Mouse (Mus musculus): ENCODE results near the gene Vamp2.

The Vamp2 gene

GRCm38 (mm10) chr11:69061255-69061912 is 26.9 kb upstream of the Vamp2 start:
- POLR2A ChIA-PET, result interaction anchor here (0.8 to 12.8 kb wide), 26 partner anchors 9 to 159 kb away, joined by 3 to 344 read pairs (median 7); partner anchors contain the start of genes Tmem107 (in 3 of the 4), Vamp2 (in 2 of the 4), 9130213A22Rik (in 1 of the 4) and Aurkb (in 1 of the 4)
- CTCF ChIA-PET, result interaction anchor here in 1 of 4 experiments (1.2 kb wide), 1 partner anchor 25 kb away, joined by 4 read pairs; no protein-coding TSS in a partner anchor

GRCm38 (mm10) chr11:69062194-69062760 is 26.0 kb upstream of the Vamp2 start:
- POLR2A ChIA-PET, result interaction anchor here (0.8 to 12.8 kb wide), 23 partner anchors 11 to 160 kb away, joined by 3 to 344 read pairs (median 7); partner anchors contain the start of genes Tmem107 (in 3 of the 4), 9130213A22Rik (in 1 of the 4), Aurkb (in 1 of the 4) and Hes7 (in 1 of the 4)
- CTCF ChIA-PET, result no interaction called here

GRCm38 (mm10) chr11:69062761-69063224 is 25.5 kb upstream of the Vamp2 start:
- ChIA-PET CTCF (no interaction called here), POLR2A (interaction anchor here (0.8 to 12.8 kb wide), 28 partner anchors 10 to 74 kb away, joined by 3 to 344 read pairs (median 6); partner anchors contain the start of genes Tmem107 (in 3 of the 4), Per1 (in 2 of the 4), 9130213A22Rik (in 1 of the 4) and Aurkb (in 1 of the 4))

GRCm38 (mm10) chr11:69063413-69064201 is 24.7 kb upstream of the Vamp2 start:
- ChIA-PET CTCF (interaction anchor here (0.5 to 1.3 kb wide), 8 partner anchors 28 to 897 kb away, joined by 3 to 4 read pairs (median 4); partner anchors contain the start of genes 9130213A22Rik (in 1 of the 4) and Per1 (in 1 of the 4)), POLR2A (interaction anchor here (0.6 to 12.8 kb wide), 44 partner anchors 9 to 858 kb away, joined by 3 to 344 read pairs (median 4); partner anchors contain the start of genes Per1 (in 3 of the 4), Tmem107 (in 3 of the 4), 9130213A22Rik (in 2 of the 4) and Aurkb (in 1 of the 4))

GRCm38 (mm10) chr11:69064259-69065133 is 23.8 kb upstream of the Vamp2 start:
- ChIA-PET POLR2A (interaction anchor here (0.6 to 12.8 kb wide), 35 partner anchors 9 to 857 kb away, joined by 3 to 344 read pairs (median 4); partner anchors contain the start of genes Tmem107 (in 3 of the 4), 9130213A22Rik (in 2 of the 4), Hes7 (in 2 of the 4) and Per1 (in 2 of the 4)), CTCF (interaction anchor here (0.5 to 1.3 kb wide), 10 partner anchors 12 to 896 kb away, joined by 3 to 4 read pairs (median 4); partner anchors contain the start of genes 9130213A22Rik (in 1 of the 4) and Per1 (in 1 of the 4))

GRCm38 (mm10) chr11:69065394-69065925 is 22.8 kb upstream of the Vamp2 start:
- CTCF ChIA-PET, result interaction anchor here in 2 of 4 experiments (0.6 to 1.9 kb wide), 5 partner anchors 12 to 59 kb away, joined by 3 to 14 read pairs (median 4); no protein-coding TSS in a partner anchor
- POLR2A ChIA-PET, result interaction anchor here (0.6 to 12.8 kb wide), 22 partner anchors 8 to 135 kb away, joined by 3 to 344 read pairs (median 14); partner anchors contain the start of genes Tmem107 (in 3 of the 4), 9130213A22Rik (in 2 of the 4), Hes7 (in 2 of the 4) and Per1 (in 1 of the 4)

GRCm38 (mm10) chr11:69066163-69066861 is 22.0 kb upstream of the Vamp2 start:
- ChIA-PET POLR2A (interaction anchor here in 3 of 4 experiments (0.6 to 12.8 kb wide), 49 partner anchors 10 to 162 kb away, joined by 3 to 344 read pairs (median 4); partner anchors contain the start of genes 9130213A22Rik (in 3 of the 3), Hes7 (in 2 of the 3), Per1 (in 2 of the 3) and Tmem107 (in 2 of the 3)), CTCF (interaction anchor here (0.6 to 2.1 kb wide), 28 partner anchors 10 to 169 kb away, joined by 3 to 14 read pairs (median 4); partner anchors contain the start of genes 9130213A22Rik (in 2 of the 4), Aloxe3 (in 1 of the 4) and Per1 (in 1 of the 4))

- CTCF ChIA-PET, result interaction anchor here (0.6 to 2.1 kb wide), 35 partner anchors 9 to 171 kb away, joined by 3 to 14 read pairs (median 3); partner anchors contain the start of genes 9130213A22Rik (in 2 of the 4), Aloxe3 (in 1 of the 4) and Per1 (in 1 of the 4)
- POLR2A ChIA-PET, result interaction anchor here in 3 of 4 experiments (0.7 to 12.8 kb wide), 46 partner anchors 8 to 523 kb away, joined by 3 to 344 read pairs (median 4); partner anchors contain the start of genes 9130213A22Rik (in 3 of the 3), Hes7 (in 2 of the 3), Per1 (in 2 of the 3) and Tmem107 (in 2 of the 3)
Observed at GRCm38 (mm10) chr11:69066956-69067355, 21.3 kb upstream of the Vamp2 start.

GRCm38 (mm10) chr11:69067601-69068000 is 20.7 kb upstream of the Vamp2 start:
- ChIA-PET CTCF (interaction anchor here (0.7 to 2.1 kb wide), 18 partner anchors 9 to 70 kb away, joined by 3 to 14 read pairs (median 4); partner anchors contain the start of genes 9130213A22Rik (in 1 of the 4) and Per1 (in 1 of the 4)), POLR2A (interaction anchor here in 3 of 4 experiments (0.6 to 12.8 kb wide), 33 partner anchors 8 to 853 kb away, joined by 3 to 344 read pairs (median 4); partner anchors contain the start of genes 9130213A22Rik (in 2 of the 3), Borcs6 (in 2 of the 3), Hes7 (in 2 of the 3) and Tmem107 (in 2 of the 3))

GRCm38 (mm10) chr11:69070093-69070492 is 18.2 kb upstream of the Vamp2 start:
- ChIA-PET CTCF (interaction anchor here in 1 of 4 experiments (0.6 kb wide), 1 partner anchor 23 kb away, joined by 3 read pairs; no protein-coding TSS in a partner anchor), POLR2A (interaction anchor here in 3 of 4 experiments (0.7 to 13.3 kb wide), 7 partner anchors 7 to 190 kb away, joined by 3 to 547 read pairs (median 116); partner anchors contain the start of genes Borcs6 (in 2 of the 3), Per1 (in 2 of the 3) and Vamp2 (in 2 of the 3))

- CTCF ChIA-PET, result interaction anchor here in 1 of 4 experiments (0.6 kb wide), 1 partner anchor 22 kb away, joined by 3 read pairs; no protein-coding TSS in a partner anchor
- POLR2A ChIA-PET, result interaction anchor here in 3 of 4 experiments (0.6 to 13.3 kb wide), 22 partner anchors 7 to 63 kb away, joined by 3 to 547 read pairs (median 33); partner anchors contain the start of genes Borcs6 (in 3 of the 3), Per1 (in 3 of the 3), 9130213A22Rik (in 2 of the 3) and Vamp2 (in 2 of the 3)
Observed at GRCm38 (mm10) chr11:69070590-69071222, 17.6 kb upstream of the Vamp2 start, which contains the start of gene Tmem107. TSS of gene Tmem107 (plus strand) at chr11:69070806.

- CTCF ChIA-PET, result interaction anchor here in 1 of 4 experiments (1.0 kb wide), 1 partner anchor 35 kb away, joined by 3 read pairs; no protein-coding TSS in a partner anchor
- POLR2A ChIA-PET, result interaction anchor here in 3 of 4 experiments (0.6 to 13.3 kb wide), 25 partner anchors 8 to 159 kb away, joined by 3 to 547 read pairs (median 13); partner anchors contain the start of genes Borcs6 (in 3 of the 3), Per1 (in 3 of the 3), 9130213A22Rik (in 2 of the 3) and Vamp2 (in 2 of the 3)
Observed at GRCm38 (mm10) chr11:69071262-69071661, 17.0 kb upstream of the Vamp2 start.

GRCm38 (mm10) chr11:69072234-69072633 is 16.1 kb upstream of the Vamp2 start:
- POLR2A ChIA-PET, result interaction anchor here (0.7 to 13.3 kb wide), 35 partner anchors 8 to 685 kb away, joined by 3 to 547 read pairs (median 15); partner anchors contain the start of genes 9130213A22Rik (in 3 of the 4), Borcs6 (in 3 of the 4), Hes7 (in 3 of the 4) and Per1 (in 3 of the 4)
- CTCF ChIA-PET, result interaction anchor here in 1 of 4 experiments (1.0 kb wide), 1 partner anchor 36 kb away, joined by 3 read pairs; no protein-coding TSS in a partner anchor

Data from embryonic stem cell, embryonic (primary cell).